Mouse (Mus musculus): ENCODE measurements around the gene Gramd4. TPM values are rescaled to one million over a fixed set of nuclear protein-coding genes. Genes with fewer than 3 reads are reported as not detected.

The Gramd4 gene
- polyA plus RNA-seq, 1 experiment = 18.0 TPM

DNA sequence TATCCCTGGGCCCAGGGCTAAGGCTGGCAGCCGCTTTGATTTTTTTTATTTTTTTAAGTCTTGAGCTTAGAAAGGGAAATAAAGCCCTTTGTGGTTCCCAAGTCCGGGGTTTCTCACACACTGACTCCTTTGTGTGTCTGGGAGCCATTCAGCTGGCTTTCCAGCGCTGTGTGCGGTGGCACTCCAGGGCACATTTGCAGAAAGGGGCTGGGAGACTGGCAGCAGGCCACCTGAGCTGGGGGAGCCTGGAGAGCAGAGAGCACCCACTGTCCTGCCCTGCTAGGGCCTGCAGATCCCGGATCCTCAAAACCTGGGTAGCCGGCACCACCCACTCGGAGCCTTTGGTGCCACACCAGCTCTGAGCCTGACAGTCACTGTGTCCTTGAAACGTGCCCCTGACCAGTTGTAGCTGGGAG lies 28.8 kb downstream of the Gramd4 start:
- TF ChIP-seq POLR2A (IDR thresholded peaks at IDR 0.05; ENCODE audit: low read depth, low read length) (no peak), CTCF (IDR thresholded peaks at IDR 0.05; ENCODE audit: borderline replicate concordance, insufficient read depth, low read length) (no peak)
- peaks cover 23% of the 10 kb centered on the region for H3K4me1 ChIP-seq (ENCODE audit: control insufficient read depth, insufficient read depth, low read length)

DNA sequence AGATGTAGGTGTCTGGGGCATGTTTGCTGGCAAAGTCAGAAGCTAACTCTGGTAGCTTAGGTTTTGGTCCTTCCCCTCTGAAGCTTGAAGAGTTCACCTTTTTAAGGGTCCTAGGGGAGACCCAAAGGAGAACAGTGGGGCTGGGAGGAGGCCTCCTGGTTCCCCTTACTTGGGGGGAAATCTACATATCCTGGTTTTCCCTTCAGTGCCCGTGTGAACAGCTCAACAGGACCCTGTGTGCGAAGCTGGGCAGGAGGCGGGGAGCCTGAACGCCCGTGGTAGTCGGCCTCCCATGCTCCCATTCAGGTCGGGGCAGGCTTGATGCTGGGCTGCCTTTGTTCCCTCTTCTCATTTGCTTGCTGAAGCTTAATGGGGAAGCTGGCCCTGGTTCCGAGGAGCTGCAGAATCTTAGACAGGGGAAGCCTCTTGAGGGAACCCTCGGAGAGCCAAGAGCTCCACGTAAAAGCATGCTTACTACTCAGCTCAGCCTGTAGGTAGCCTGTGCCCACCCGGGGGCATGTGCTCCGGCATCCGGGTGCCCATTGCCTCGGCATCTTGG lies 30.2 kb downstream of the Gramd4 start:
- H3K4me1 ChIP-seq (ENCODE audit: control insufficient read depth, insufficient read depth, low read length) = peaks cover 27% of the 10 kb centered on the region
- no peak overlapping the region for H3K27ac ChIP-seq (ENCODE audit: insufficient read depth, low read length)
- TF ChIP-seq CTCF (IDR thresholded peaks at IDR 0.05; ENCODE audit: borderline replicate concordance, insufficient read depth, low read length) = no peak
- TF ChIP-seq POLR2A (IDR thresholded peaks at IDR 0.05; ENCODE audit: low read depth, low read length) = no peak
- no peak overlapping the region for H3K4me3 ChIP-seq (ENCODE audit: insufficient read depth, low read length)

More for the DNA sequence above, 28.8 kb downstream of the Gramd4 start:
- Histone ChIP-seq H3K27ac (ENCODE audit: insufficient read depth, low read length) (peak overlapping the region; percentile 67), H3K4me3 (ENCODE audit: insufficient read depth, low read length) (no peak overlapping the region)

GRCm38 (mm10) chr15:86088266-86088790 lies 30.8 kb downstream of the Gramd4 start:
- no peak for TF ChIP-seq CTCF (IDR thresholded peaks at IDR 0.05; ENCODE audit: borderline replicate concordance, insufficient read depth, low read length)
- TF ChIP-seq POLR2A (IDR thresholded peaks at IDR 0.05; ENCODE audit: low read depth, low read length) = no peak
- H3K27ac ChIP-seq (ENCODE audit: insufficient read depth, low read length) = no peak overlapping the region
- no peak overlapping the region for H3K4me3 ChIP-seq (ENCODE audit: insufficient read depth, low read length)
- peaks cover 22% of the 10 kb centered on the region for H3K4me1 ChIP-seq (ENCODE audit: control insufficient read depth, insufficient read depth, low read length)

GRCm38 (mm10) chr15:86089091-86089744 lies 31.7 kb downstream of the Gramd4 start:
- no peak overlapping the region for H3K4me3 ChIP-seq (ENCODE audit: insufficient read depth, low read length)
- peak overlapping the region; percentile 88 for H3K27ac ChIP-seq (ENCODE audit: insufficient read depth, low read length)
- peaks cover 22% of the 10 kb centered on the region for H3K4me1 ChIP-seq (ENCODE audit: control insufficient read depth, insufficient read depth, low read length)
- TF ChIP-seq CTCF (IDR thresholded peaks at IDR 0.05; ENCODE audit: borderline replicate concordance, insufficient read depth, low read length) (no peak), POLR2A (IDR thresholded peaks at IDR 0.05; ENCODE audit: low read depth, low read length) (no peak)

GRCm38 (mm10) chr15:86089991-86090529 lies 32.6 kb downstream of the Gramd4 start:
- Histone ChIP-seq H3K4me1 (ENCODE audit: control insufficient read depth, insufficient read depth, low read length) (peaks cover 22% of the 10 kb centered on the region), H3K4me3 (ENCODE audit: insufficient read depth, low read length) (no peak overlapping the region), H3K27ac (ENCODE audit: insufficient read depth, low read length) (peak overlapping the region; percentile 88)
- TF ChIP-seq CTCF (IDR thresholded peaks at IDR 0.05; ENCODE audit: borderline replicate concordance, insufficient read depth, low read length) (no peak), POLR2A (IDR thresholded peaks at IDR 0.05; ENCODE audit: low read depth, low read length) (no peak)

GRCm38 (mm10) chr15:86090578-86090977 lies 33.1 kb downstream of the Gramd4 start:
- H3K4me1 ChIP-seq (ENCODE audit: control insufficient read depth, insufficient read depth, low read length) = peaks cover 22% of the 10 kb centered on the region
- peak overlapping the region; percentile 76 for H3K27ac ChIP-seq (ENCODE audit: insufficient read depth, low read length)
- H3K4me3 ChIP-seq (ENCODE audit: insufficient read depth, low read length) = no peak overlapping the region
- TF ChIP-seq POLR2A (IDR thresholded peaks at IDR 0.05; ENCODE audit: low read depth, low read length) = no peak
- TF ChIP-seq CTCF (IDR thresholded peaks at IDR 0.05; ENCODE audit: borderline replicate concordance, insufficient read depth, low read length) = no peak

- peaks cover 27% of the 10 kb centered on the region for H3K4me1 ChIP-seq (ENCODE audit: control insufficient read depth, insufficient read depth, low read length)
- TF ChIP-seq CTCF (IDR thresholded peaks at IDR 0.05; ENCODE audit: borderline replicate concordance, insufficient read depth, low read length) (no peak), POLR2A (IDR thresholded peaks at IDR 0.05; ENCODE audit: low read depth, low read length) (no peak)
- peak overlapping the region; percentile 76; the same call in 1 of the 2 replicates for H3K27ac ChIP-seq (ENCODE audit: insufficient read depth, low read length)
- no peak overlapping the region for H3K4me3 ChIP-seq (ENCODE audit: insufficient read depth, low read length)
Measured at GRCm38 (mm10) chr15:86091201-86091997, 33.9 kb downstream of the Gramd4 start.

DNA sequence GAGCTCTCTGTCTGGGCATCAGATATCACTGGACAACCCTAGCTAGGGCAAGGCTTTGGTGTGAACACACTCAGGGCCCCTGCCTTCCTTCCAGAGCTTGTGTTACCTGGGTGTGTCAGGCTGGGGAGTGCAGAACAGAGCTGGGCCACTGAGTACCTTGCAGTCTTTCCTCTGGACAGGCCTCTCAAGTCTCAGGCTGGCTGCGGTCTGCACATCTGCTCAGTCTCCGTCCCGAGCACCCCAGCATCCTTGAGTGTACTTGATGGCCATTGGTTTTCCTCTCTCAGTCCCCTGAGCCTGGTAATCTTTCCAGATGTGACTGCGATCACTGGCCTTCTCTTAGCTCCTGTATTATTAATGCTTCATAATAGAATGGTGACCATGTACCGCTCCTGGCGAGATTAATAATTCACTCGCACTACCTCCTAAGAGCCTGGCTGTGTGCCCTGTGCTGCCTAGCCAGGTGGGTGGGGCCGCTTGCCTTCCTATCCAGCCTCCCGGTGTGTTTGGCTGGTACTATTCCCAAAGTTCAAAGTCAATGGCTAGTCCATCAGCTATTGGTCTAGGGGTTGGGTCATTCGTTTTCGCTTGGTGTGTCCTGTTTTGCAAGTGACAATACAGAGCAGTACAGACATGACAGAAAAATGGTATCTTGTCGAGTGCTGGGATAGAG lies 34.6 kb downstream of the Gramd4 start:
- Histone ChIP-seq H3K4me3 (ENCODE audit: insufficient read depth, low read length) (no peak overlapping the region), H3K27ac (ENCODE audit: insufficient read depth, low read length) (no peak overlapping the region), H3K4me1 (ENCODE audit: control insufficient read depth, insufficient read depth, low read length) (peaks cover 28% of the 10 kb centered on the region)
- TF ChIP-seq CTCF (IDR thresholded peaks at IDR 0.05; ENCODE audit: borderline replicate concordance, insufficient read depth, low read length) (no peak), POLR2A (IDR thresholded peaks at IDR 0.05; ENCODE audit: low read depth, low read length) (no peak)

- peaks cover 26% of the 10 kb centered on the region for H3K4me1 ChIP-seq (ENCODE audit: control insufficient read depth, insufficient read depth, low read length)
- H3K4me3 ChIP-seq (ENCODE audit: insufficient read depth, low read length) = no peak overlapping the region
- peak overlapping the region; percentile 44; the same call in 1 of the 2 replicates for H3K27ac ChIP-seq (ENCODE audit: insufficient read depth, low read length)
- TF ChIP-seq POLR2A (IDR thresholded peaks at IDR 0.05; ENCODE audit: low read depth, low read length) = no peak
- TF ChIP-seq CTCF (IDR thresholded peaks at IDR 0.05; ENCODE audit: borderline replicate concordance, insufficient read depth, low read length) = no peak
Measured at GRCm38 (mm10) chr15:86093236-86093635, 35.7 kb downstream of the Gramd4 start.

All from embryonic fibroblast, embryonic 13.5 days (primary cell).